Mouse (Mus musculus) lung, adult 10 weeks (tissue): ENCODE measurements around the gene Gsn. TPM values are rescaled to one million over a fixed set of nuclear protein-coding genes. Genes with fewer than 3 reads are reported as not detected.

Source experiments
- polyA plus RNA-seq: library from polyadenylated mRNA; stranded (reverse); fragments of 350-450 nt; fragmentation: Illumina TruSeq; extraction: RNeasy Lipid Tissue Mini Kit (QIAGEN cat#74804); gene quantifications from one replicate; pipeline ENCODE4 v1.2.3, GENCODE M21; 2014; ENCODE audit warnings: low read depth, low replicate concordance; ENCODE audit not compliant: insufficient read depth

Gsn gene
- 2,195 TPM for polyA plus RNA-seq

DNA sequence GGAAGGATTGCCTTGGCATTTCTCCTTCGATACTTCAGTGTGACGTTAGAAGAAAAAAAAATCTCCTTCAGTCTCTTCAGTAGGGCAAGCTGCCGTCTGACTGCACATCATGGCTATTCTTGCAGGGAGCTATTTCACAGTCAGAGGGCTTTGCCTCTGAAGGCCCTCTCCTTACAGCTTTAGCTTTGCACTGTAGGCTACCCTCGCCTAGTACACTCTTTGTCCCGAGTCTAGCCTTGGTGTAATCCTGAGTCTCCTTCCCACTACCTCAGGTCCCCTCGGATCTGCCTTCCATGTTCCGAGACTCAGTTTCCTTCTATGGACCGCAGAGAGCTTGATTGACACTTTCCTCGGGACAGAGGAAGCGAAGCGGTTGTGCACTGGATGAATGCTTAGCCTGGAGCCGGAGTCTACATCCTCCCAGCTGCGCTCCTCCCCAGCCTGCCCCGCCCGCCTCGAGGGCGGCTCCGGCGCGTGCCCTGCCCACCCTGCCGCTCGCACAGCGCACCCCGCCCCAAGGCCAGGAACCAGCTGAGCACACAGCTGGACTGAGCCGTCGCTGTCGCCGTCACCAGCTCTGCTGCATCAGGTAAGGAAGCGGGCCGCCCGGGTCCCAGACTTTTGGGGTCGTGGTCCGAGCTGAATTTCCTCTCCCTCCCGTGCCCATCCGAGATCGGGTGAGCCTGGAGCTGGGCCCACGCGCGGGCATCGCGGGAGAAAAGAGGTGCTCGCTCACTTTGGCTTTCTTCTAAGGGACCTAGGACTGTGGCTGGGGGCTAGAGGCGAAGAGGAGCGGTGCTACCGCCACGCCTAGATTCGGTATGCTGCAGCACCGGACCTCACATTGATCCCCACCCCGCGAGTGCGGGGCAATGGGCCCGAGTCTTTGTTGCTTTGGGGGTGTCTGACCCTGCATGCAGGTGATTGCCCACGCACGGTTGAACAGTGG lies at the start of gene Gsn:
Gene Gsn (plus strand): TSS at position 496 of the 949 bp plus-strand sequence.

DNA sequence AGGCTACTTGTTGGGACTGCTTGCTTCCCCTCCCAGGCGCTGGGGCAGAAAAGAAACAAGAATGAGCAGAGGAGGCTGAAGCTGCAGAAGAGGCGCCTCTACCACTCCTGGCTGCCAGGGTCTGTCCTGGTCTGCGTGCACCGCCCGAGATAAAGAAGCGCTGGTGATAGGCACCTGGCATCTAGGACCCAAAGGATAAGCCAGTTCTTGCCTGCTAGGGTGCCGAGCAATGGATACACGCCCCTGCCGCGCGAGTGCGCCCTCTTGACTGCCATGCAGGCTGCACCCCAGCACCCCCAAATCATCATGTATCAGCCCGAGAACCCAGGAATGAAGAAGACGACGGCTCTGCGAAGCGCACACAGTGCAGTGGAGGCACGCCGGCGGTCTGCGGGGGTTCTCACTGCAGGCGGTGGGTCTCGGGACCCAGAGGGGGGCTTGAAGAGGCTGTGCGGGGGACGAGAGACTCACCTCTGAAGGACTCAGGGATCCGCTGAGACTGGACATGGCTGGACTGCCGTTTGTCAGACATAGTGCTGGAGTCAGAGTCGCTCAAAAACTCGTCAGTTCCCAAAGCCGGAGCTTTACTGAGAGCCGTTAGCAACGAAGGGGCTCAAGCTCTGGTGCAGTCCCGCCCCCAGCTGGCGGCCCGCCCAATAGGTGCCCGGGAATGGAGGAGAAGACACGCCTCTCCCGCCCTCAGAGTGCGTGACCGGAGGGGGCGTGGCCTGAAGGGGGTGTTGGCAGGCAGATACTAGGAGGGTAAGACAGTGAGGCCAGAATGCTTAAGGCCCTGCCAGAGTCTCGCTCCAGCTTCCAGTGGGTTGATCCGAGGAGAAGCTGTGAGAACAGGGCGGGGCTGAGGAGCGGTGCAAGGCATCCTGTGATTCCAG lies 80.5 kb downstream of the Gsn start, which contains the start of gene Stom:
Gene Stom (minus strand): TSS at position 589 of the 893 bp plus-strand sequence.

Other genes with a start within 250 kb of the Gsn start
- gene Hc, start 194.9 kb upstream of the Gsn start, polyA plus RNA-seq: 164 TPM
- gene AI182371, start 154.8 kb upstream of the Gsn start, polyA plus RNA-seq: 2.8 TPM
- gene Cntrl, start 146.9 kb upstream of the Gsn start, polyA plus RNA-seq: 15.3 TPM
- gene Rab14, start 55.3 kb upstream of the Gsn start, polyA plus RNA-seq: 74.3 TPM
- gene Stom, start 80.6 kb downstream of the Gsn start, polyA plus RNA-seq: 48.3 TPM
- gene 4930568D16Rik, start 111.3 kb downstream of the Gsn start, polyA plus RNA-seq: not detected
- gene 4930402F06Rik, start 140.8 kb downstream of the Gsn start, polyA plus RNA-seq: not detected
- gene Ggta1, start 206.9 kb downstream of the Gsn start, polyA plus RNA-seq: 21.4 TPM